Mouse (Mus musculus) T-helper 17 cell (primary cell): ENCODE results near the gene Ralgapa2.

ENCODE experiments used
- in situ Hi-C, 2 experiments: fragments of 300-600 bp; cut with MboI, MseI; formaldehyde crosslinking; loops; 1 replicate in 1 of 2; 2 replicates in 1 of 2; pipeline ENCODE4 v1.15.1; 2025; ENCODE audit warnings: high pct_unique_total_duplicates in 2 of 2

Gene Ralgapa2

DNA sequence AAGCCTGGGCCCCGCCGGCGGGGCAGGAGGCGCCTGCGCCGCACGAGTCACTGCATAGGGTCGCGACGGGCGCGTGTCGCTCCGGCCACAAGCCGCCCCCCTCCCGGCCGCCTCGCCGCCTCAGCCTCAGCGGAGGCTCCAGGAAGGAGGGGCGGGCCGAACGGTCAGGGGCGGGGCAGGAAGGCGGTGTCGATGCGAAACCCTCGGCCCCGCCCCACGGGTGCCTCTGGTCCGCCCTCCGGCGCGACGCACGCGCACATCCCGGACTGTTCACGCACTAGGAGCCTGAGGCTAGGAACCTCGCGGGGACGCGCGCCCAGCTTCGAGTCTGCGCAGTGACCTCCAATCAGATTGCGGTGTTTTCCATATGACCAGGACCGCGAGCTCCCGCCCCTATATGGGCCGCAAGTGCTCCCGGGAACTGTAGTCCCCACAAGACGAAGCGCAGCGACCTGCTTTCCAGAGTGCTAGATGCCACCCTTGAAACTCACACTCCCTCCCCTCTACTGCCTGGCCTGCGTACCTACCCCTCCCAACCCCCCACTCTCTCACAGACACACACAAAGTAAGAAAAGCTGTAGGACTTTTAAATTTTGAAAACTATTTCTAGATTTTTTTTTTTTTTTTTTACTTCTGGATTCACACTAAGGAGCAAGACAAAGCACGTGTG is at the start of gene Ralgapa2:
TSS of gene Ralgapa2 (minus strand) at position 434 of the 670 bp plus-strand sequence.
- in situ Hi-C loops = no loop called here

DNA sequence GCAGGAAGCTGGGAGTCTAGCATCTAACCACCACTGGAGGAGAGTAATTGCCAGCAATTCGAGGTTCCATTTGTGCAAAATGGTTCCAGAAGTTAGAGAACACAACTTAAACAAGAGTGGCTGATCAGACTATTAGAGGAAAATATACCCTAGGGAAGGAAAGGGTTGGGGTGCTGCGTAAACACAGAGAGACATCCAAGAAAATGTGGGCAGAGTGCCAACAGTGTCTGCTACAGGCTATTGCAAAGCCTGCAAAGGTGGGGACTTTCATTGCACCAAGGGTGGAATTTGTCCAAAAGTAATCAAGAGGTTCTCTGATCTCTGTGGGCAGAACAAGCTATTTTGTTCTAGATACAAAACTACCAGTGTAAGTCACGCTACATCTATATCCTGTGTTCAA is 49.4 kb upstream of the Ralgapa2 start:
- in situ Hi-C loops = loop anchor here in 1 of 2 experiments (25.0 kb wide), 1 partner anchor 1451 kb away; no protein-coding TSS in a partner anchor

DNA sequence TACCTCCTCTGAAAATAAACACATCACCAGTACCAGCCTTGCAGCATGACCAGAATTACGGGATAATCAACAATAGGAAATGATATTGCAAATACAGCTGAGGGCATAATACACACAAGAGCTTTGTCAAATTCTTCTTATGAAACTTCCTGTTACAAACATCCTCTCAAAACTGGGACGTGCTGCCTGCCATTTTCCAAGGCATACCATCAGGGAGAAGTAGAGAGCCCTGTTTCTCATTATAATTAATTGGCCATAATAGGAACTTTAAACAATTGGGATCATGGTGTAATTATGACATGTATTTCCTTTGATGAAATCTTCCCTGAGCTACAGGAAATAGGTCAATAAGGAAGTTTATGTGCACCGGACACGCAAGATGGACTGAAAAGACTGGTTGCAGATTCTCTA is 48.5 kb upstream of the Ralgapa2 start:
- in situ Hi-C loops = loop anchor here in 1 of 2 experiments (25.0 kb wide), 1 partner anchor 1452 kb away; no protein-coding TSS in a partner anchor

DNA sequence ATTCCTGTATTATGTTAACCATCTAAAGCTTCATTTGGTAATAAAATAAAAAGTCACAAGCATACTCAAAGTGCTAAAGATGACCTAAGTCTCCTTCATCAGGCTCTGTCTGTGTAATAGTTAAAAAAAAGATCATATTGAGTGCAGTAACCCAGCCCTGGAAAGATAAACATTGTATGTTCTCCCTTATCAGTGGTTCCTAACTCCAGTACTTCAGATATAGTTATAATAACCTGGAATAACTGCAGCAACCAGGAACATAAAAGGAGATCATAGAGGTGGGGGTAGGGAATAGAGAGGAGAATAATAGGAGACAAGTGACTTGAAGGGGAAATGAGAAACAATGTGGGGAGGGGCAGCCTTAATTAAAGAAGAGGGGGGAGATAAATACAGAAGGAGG is 44.0 kb upstream of the Ralgapa2 start:
- in situ Hi-C loops = loop anchor here in 1 of 2 experiments (25.0 kb wide), 1 partner anchor 1456 kb away; no protein-coding TSS in a partner anchor

DNA sequence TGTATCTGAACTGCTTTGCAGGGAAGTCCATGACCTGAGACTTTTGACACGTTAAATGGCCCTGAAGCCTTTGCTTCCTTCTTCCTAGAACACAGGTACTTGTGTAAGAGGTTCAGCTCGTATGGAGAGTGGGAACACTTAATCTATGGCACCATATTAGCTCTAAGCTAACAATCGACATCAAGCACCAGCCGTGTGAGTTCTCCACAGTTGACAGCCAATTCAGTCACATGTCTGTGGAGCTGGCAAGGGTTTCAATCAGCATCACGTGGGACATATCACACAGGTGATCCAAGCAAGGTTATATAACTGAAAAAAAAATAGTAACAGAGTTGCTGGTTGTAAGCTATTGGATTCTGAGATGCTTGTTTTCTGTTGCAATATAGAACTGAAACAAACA is 43.2 kb upstream of the Ralgapa2 start:
- in situ Hi-C loops = loop anchor here in 1 of 2 experiments (25.0 kb wide), 1 partner anchor 1457 kb away; no protein-coding TSS in a partner anchor

DNA sequence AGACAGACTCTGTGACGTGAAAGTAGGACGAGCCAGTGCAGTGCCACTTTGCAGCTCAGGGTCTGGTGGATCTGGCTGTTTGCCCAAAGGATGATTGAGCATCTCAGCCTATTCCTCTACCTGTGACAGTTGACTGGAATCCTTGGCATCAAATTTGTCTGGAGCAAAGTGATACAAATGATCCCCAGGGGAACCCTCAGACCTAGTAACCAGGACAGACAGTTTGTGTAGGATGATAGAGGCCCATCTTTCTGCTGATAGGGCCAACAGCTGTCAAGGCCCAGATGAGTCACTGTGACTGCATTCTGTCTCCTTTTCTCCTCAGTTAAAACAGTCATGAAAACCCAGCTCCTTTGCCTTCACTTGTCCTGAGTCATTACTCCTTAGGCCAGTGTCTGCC is 41.6 kb upstream of the Ralgapa2 start:
- in situ Hi-C loops = loop anchor here in 1 of 2 experiments (25.0 kb wide), 1 partner anchor 1459 kb away; no protein-coding TSS in a partner anchor

DNA sequence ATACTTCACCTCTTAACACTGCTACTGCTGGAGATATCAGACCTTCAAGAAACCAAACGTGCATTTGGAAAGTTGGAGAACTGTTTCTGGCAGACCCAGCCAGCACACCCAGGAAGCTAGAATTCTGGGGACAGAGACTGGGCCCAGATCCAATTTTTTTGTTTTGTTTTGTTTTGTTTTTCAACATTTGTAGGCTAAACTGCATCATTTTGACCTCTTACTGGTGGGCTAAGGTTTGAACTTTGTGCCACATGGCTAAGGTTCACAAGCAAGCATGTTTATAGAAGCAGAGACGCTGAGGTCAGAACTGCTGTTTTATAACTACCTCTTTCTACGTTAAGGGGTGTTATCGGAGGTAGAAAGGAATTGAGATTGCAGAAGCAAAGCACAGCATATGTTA is 39.7 kb upstream of the Ralgapa2 start:
- in situ Hi-C loops = loop anchor here in 1 of 2 experiments (25.0 kb wide), 1 partner anchor 1460 kb away; no protein-coding TSS in a partner anchor

DNA sequence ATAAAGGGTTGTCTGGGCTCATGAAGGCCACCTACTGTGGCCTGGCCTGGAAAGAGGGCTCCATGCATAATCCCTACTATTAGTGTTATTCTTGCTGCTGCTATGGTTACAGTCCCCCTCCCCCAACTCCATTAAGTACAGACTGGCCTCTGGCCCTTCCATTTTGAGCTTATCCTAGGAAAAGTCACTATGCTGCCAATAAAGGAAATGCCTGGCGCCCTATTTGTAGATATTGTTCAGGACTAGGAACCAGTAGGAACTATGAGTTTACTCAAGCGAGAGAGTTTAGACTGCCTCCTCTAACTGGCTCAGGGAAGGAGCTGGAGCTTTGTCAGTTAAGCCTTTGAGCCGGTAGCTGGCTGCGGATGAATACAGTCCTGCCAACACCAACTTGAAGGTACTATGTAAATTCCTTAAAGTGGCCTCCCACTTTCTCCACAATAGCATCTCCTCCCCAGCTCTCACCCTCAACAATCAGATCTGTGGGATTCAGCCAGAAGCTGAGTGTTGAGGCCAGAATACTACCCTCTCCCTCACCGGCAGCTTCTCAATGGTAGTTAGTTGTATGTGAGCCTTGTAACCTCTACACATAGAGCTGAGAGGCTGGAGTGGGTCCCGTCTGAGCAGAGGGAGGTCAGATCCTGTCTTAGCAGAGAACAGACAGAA is 37.1 kb upstream of the Ralgapa2 start:
- in situ Hi-C loops = no loop called here

DNA sequence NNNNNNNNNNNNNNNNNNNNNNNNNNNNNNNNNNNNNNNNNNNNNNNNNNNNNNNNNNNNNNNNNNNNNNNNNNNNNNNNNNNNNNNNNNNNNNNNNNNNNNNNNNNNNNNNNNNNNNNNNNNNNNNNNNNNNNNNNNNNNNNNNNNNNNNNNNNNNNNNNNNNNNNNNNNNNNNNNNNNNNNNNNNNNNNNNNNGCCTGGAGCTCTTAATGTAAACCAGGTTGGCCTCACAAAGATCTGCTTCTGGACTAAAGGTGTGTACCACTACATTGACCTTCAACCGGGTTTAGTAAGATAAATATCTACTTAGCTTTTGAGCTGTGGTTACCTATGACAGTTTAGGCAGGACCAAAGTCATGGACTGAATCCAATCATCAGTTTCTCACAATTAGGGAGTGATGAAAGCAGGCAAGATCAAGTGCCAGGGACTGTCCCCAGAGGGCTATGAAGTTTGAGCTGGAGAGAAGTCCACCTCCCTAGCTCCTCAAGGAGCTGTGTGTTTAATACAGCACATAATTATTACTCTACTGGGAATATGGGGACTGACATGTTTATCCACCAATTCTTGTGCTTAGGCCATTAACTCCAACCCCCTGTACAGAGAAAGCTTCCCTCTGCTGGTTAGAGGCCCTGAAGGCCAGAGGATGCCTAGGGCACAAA is 32.1 kb upstream of the Ralgapa2 start:
- in situ Hi-C loops = no loop called here

DNA sequence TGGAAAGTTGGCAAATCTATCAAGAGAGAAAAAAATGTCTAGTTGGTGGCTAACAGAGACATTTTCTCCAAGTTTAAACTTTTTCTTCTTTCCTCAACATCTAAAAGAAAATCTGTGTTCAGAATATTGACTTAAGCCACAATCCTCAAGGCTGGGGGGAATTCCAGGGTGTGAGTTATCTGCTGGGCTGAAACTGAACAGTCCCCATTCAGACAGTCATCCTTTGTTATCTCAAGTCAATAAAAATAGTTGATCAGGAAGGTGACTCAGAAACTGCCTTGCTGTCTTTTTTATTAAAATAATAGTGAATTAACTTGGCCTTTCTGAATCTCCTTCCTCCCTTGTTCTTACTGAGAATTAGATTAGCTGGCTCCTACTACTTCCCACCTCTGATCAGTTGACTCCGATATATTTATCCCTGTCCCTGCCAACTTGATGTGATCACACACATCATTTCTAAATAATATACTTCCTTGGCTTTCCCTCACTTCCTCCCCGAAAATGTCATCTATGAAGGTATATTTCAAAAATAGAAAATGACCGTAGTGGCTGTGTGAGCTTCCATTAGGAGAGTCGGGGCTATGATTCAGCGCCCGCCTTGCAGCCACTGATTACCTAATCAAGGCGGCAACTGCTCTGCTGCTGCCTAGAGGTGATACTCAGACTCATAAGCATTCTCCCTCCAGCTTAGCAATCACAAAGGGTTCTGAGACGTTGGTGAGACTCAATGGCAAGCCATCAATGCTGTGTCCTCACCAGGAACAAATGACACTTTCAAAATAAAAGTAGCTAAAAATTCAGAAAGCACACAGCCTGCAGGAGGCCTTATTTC is 21.2 kb upstream of the Ralgapa2 start:
- in situ Hi-C loops = no loop called here

DNA sequence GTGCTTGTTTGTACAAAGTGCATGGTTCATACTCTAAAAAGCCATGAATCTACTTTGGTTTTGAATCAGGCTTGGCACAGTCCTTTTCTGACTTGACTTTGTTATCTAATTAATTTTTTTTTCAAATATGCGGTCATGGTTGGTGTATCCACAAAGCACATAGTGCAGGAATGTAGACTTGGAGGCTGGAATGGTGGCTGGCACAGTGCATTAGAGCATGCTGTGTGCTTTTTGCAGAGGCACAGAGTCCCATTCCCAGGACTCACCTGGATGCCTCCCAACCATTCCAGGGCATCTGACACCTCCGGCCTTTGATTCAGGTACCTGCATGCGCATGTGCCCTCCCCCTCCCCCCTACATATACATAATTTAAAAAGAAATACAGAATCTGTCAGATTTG is 20.3 kb upstream of the Ralgapa2 start:
- in situ Hi-C loops = no loop called here

DNA sequence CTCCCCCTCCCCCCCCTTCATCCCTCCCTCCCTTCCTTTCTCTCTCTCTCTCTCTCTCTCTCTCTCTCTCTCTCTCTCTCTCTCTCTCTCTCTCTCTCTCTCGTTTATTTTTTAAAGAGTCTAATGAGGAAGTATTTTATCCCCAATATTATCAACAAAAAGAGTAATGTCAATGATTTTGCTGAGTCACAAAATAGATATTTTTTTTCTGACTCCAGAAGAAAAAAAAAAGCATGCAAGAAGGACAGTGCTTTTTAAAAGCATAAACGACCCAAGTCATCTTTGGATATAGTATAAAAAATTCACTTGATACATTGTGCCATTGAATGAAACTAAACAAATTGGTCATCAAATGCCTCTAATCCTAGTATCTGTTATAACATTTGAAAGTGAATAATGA is 13.3 kb upstream of the Ralgapa2 start:
- in situ Hi-C loops = no loop called here

DNA sequence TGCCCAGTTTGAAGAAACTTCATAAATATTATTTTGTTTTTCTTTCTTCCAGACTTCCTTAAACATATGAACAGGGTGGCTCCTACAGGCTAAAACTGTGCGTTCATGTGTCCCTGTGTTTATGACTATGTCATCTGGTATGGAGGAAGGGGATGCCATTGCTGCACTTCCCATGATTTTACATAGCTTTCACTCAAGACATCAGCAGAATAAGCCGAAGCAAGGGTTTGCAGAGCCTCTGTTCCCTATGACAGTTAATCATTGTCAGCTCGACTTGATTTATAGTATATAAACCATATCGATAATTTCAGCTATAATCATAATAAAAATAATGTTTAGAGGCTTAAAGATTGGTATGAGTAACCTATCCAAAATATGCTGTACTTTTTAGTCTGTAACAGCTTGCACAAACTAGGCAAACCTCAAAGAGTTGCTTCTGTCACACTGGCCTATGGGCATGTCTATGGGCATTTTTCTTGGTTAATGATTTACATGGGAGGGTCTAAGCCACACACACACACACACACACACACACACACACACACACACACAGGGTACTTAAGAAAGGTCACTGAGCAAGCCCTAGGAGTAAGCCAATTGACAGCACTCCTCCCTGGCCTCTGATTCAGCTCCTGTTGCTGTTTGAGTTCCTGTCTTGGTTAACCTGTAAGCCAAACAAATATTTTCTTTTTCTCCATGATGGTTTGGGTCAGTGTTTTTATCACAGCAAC is 12.7 kb upstream of the Ralgapa2 start:
- in situ Hi-C loops = no loop called here

DNA sequence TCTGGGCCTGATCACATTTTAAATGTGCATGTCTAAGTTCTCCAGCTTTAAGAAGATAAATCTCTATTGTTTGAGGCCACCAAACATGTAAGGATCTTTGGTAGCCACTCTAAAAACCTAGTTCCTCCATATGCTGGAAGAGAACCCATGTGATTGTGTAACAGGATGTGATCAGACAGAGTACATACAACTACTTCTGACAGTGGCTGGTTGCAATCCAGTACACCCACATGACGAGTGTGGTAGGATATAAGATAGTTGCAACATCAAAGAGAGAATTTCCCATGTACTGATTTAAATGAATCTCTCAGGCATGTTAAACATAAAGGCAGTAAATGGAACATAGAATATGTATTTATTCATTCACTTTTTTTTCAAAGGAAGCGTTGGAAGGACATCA is 4.8 kb upstream of the Ralgapa2 start:
- in situ Hi-C loops = no loop called here

DNA sequence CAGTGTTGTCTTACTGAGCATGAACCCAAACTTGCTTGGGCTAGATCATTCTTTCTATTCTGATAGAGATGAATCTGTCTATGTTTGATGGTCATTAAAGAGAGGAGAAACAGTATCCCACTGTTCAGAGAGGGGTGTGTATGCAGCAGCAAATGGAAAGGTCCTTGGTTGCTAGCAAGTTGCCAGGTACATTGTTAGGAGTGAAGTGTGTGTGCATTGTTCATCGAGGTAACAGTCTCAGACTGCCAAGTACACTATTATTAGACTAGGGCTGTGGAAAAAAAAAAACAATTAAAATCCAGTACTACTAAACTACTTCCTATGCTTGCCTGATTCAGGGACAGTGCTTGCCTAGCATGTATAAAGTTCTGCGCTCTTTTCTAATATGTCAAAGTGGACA is 2.9 kb upstream of the Ralgapa2 start:
- in situ Hi-C loops = no loop called here

DNA sequence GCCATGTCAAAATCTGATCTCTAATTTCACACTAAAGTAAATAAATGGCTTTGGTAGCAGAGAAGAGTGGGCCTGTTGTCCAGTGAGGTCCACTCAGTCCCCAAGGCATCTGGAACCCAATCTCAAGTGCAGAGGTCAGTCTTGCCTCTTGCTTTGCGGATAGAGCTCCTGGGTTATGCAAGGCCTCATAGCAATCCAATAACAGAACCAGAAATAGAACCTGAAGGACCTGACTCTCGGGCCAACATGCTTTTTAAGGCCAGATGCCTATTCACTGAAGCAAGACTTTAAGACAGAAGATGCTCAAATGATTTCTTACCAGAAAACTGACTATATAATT is 407 bp upstream of the Ralgapa2 start:
- in situ Hi-C loops = no loop called here

DNA sequence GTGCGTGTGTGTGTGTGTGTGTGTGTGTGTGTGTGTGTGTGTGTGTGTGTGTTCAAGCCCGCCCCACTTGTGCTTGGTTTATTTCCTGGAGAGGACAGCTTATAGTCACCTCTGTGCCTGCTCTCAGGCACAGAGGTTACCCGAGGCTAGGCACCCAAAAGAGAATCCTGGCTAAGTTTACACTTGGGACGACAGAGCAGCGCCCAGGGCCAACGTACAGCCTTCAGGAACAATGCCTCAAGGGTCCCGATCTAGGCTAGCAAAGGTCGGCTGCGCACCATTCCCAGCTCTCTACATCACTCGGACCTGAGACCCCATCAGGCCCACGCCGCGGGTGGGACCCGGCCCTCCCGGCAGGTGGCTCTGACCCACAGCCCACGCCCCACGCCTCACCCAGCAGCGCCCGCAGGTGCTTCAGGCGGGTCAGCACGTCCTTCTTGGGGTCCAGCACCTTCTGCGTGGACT is 711 bp downstream of the Ralgapa2 start:
- in situ Hi-C loops = no loop called here

DNA sequence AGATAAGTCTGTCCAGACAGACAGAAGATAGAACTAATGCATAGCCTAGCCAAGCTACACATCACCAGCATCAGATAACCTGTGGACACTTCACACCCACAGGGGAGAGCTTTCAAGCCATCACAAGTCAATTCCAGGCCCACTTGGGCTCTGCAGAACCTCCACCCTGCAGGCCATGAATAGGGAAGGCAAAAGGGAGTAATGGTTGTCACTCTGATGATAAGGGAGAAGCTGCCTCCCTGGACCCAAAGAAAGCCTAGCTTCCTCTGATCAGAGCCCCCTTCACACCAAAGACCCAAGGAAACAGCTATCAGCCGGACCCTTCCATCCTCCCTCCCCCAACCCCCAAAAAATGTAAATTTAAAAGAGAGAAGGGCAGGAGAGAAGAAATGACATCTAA is 1.4 kb downstream of the Ralgapa2 start:
- in situ Hi-C loops = no loop called here

DNA sequence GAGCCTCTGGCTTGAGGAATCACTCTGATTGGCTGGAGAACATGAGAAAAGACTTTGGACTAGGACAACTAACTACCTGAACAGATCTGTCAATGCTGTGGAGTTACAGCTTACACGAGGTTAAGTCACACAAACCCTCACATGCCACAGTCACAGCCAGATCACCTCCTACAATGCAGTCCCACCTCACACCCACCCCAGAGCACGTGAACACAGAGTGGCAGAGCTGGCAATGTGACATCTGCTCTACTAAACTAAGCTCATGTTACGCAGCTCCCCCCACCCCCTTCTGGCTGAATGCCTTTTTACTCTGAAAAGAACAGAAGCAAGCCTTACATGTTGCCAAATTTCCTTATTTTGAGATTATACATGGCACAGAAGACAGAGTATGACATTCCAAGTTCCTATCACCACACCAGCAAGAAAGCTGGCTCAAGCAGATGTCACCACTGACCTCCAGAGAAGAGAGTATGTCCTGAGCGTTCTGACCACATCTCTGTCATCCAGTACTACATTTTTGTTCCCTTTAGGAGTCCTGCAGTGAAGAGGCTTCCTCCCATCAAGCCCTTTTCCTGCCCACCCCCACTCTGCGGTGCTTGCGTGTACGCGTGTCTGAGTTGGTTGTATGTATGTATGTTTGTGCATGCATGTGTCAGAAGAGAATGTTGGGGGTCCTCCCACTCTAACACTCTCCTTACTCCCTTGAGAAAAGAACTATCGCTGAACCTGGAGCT is 9.4 kb downstream of the Ralgapa2 start:
- in situ Hi-C loops = loop anchor here in 1 of 2 experiments (10.0 kb wide), 1 partner anchor 568 kb away; the partner anchor contains the start of genes Cfap61 and Crnkl1

DNA sequence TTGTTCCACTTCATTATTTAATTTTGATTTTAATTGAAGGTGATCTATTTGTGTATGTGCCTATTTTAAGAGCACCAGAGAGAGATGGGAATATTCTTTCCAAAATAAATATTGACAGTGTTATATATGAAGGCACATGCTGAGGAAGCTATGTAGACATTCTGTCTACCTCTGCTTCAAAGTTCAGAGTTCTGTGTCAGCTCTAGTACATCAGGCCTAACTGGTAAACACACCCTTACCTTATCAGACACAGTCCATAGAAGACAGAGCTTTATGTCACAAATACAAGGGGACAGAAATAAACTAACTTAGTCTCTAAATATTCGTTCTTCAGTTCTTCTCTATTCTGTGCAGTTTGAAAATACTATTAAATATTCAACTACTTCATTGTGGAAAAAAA is 12.1 kb downstream of the Ralgapa2 start:
- in situ Hi-C loops = loop anchor here in 1 of 2 experiments (10.0 kb wide), 1 partner anchor 565 kb away; the partner anchor contains the start of genes Cfap61 and Crnkl1
